In the genomic region with DNA sequence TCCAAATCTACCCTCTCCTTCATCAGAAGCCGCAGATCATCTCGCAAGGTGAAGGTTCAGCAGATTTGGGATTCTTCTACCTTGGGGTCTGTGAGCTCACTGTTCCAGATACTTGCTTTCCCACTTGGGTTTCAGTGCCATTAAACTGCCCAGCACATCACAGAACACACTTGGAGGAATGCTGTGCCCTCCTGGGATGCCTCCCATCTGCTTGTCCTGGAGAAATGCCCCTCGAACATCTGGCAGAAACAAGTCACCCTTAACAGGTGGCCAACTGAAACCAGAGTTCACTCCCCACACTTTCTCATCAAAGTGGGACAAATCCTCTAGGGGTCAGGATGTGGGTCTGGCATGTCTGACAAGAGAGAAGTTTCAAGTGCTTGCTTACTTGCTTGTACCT, we compare ENCODE assay signal across 32 mouse cellular contexts. TPM values are rescaled to one million over a fixed set of nuclear protein-coding genes. Genes with fewer than 3 reads are reported as not detected.
"Had no signal": no experiment of that assay in that cellular context is flagged by ENCODE, and none has a peak within 500 bp of the region (broad histone marks: within the 10 kb centered on the region; RNA-seq: fewer than 3 reads in every experiment).

No protein-coding gene starts in this region.

- H3K27me3 ChIP-seq: heart, embryonic 12.5 days; heart, embryonic 13.5 days; heart, embryonic 15.5 days; hindbrain, embryonic 12.5 days; hindbrain, embryonic 13.5 days; hindbrain, embryonic 15.5 days; intestine, embryonic 15.5 days had no signal

- H3K4me1 ChIP-seq: heart, embryonic 10.5 days; heart, embryonic 12.5 days; heart, embryonic 13.5 days; heart, embryonic 15.5 days; hindbrain, embryonic 10.5 days; hindbrain, embryonic 12.5 days; hindbrain, embryonic 13.5 days; hindbrain, embryonic 15.5 days; intestine, embryonic 15.5 days had no signal

- ATAC-seq: hindbrain, embryonic 16.5 days; hindbrain, postnatal 0 days; inflammation-experienced regulatory T-cells, adult 6 months; intestine, embryonic 15.5 days; intestine, embryonic 16.5 days; intestine, postnatal 0 days had no signal

- H3K4me2 ChIP-seq: heart, embryonic 11.5 days; heart, embryonic 12.5 days; heart, embryonic 13.5 days; heart, embryonic 15.5 days; hindbrain, embryonic 12.5 days; hindbrain, embryonic 13.5 days; hindbrain, embryonic 14.5 days; hindbrain, embryonic 15.5 days; intestine, embryonic 15.5 days had no signal

- H3K9ac ChIP-seq: heart, embryonic 12.5 days; heart, embryonic 13.5 days; heart, embryonic 15.5 days; hindbrain, embryonic 12.5 days; hindbrain, embryonic 13.5 days; hindbrain, embryonic 14.5 days; hindbrain, embryonic 15.5 days; intestine, embryonic 15.5 days had no signal

- H3K27ac ChIP-seq: heart, adult 2 months; heart, embryonic 10.5 days; heart, embryonic 13.5 days; heart, embryonic 15.5 days; hindbrain, embryonic 10.5 days; hindbrain, embryonic 12.5 days; hindbrain, embryonic 13.5 days; hindbrain, embryonic 14.5 days; hindbrain, embryonic 15.5 days; hindbrain, postnatal 0 days; intestine, embryonic 15.5 days; layer of hippocampus, adult 2 months; left cerebral cortex, adult 2 months had no signal

- H3K4me3 ChIP-seq: heart, adult 2 months; heart, embryonic 10.5 days; heart, embryonic 12.5 days; heart, embryonic 13.5 days; heart, embryonic 15.5 days; hindbrain, embryonic 10.5 days; hindbrain, embryonic 12.5 days; hindbrain, embryonic 13.5 days; hindbrain, embryonic 15.5 days; intestine, embryonic 15.5 days; layer of hippocampus, adult 2 months; left cerebral cortex, adult 2 months had no signal

- DNase-seq: heart, adult 18-20 months; heart, adult 2 months; heart, postnatal 10 days; heart, postnatal 14 days; heart, postnatal 36 days; heart, postnatal 4 days; kidney, postnatal 10 days; kidney, postnatal 14 days; kidney, postnatal 36 days; kidney, postnatal 4 days; layer of hippocampus, adult 9-11 months; layer of hippocampus, postnatal 36 days had no signal

- H3K9me3 ChIP-seq: heart, embryonic 10.5 days; heart, embryonic 12.5 days; heart, embryonic 13.5 days; heart, embryonic 15.5 days; hindbrain, embryonic 10.5 days; hindbrain, embryonic 12.5 days; hindbrain, embryonic 13.5 days; hindbrain, embryonic 15.5 days; intestine, embryonic 15.5 days had no signal

RNA-seq across cellular contexts. Expression of a gene that starts 54.3 kb away (rescaled TPM):
- polyA plus RNA-seq: heart, embryonic 10.5 days; heart, embryonic 11.5 days; heart, embryonic 12.5 days; heart, embryonic 13.5 days; heart, embryonic 14.5 days; heart, embryonic 15.5 days; heart, postnatal 0 days; inflammation-experienced regulatory T-cells, adult 6 months; intestine, postnatal 0 days had no signal
